Mouse (Mus musculus) lung, postnatal 0 days (tissue): ENCODE data around the gene Polr3b. TPM values are rescaled to one million over a fixed set of nuclear protein-coding genes. Genes with fewer than 3 reads are reported as not detected.
A peak's percentile ranks its signal among the peaks of the same experiment; 100 is the strongest.

Source experiments
- ATAC-seq: fragments of 200-750 bp; cut with Nextera tagmentation; 2 replicates; pipeline ENCODE4 v1.8.0; 2017; ENCODE audit warnings: moderate library complexity
- DNase-seq: peaks from one replicate; pipeline ENCODE4 v3.0.0-alpha.2; 2016; ENCODE audit warnings: low spot score
- H3K27ac ChIP-seq: fragments of 300-500 bp; sonication (generic); 2 replicates; pipeline ENCODE4 v1.5.1; 2014; ENCODE audit warnings: antibody characterized with exemption, mild to moderate bottlenecking, low read length, mixed read lengths
- H3K27me3 ChIP-seq: fragments of 300-500 bp; sonication (generic); replicated peaks from 2 replicates; pipeline ENCODE4 v1.6.1; 2014; ENCODE audit warnings: low read length, mixed read lengths; ENCODE audit not compliant: insufficient read depth
- H3K36me3 ChIP-seq: fragments of 300-500 bp; sonication (generic); 2 replicates; pipeline ENCODE4 v1.6.1; 2014; ENCODE audit warnings: low read length, mixed read lengths; ENCODE audit not compliant: insufficient read depth
- H3K4me1 ChIP-seq: fragments of 300-500 bp; sonication (generic); 2 replicates; pipeline ENCODE4 v1.6.1; 2014; ENCODE audit warnings: antibody characterized with exemption, low read depth, low read length, mixed read lengths; ENCODE audit not compliant: insufficient read depth
- H3K4me2 ChIP-seq: fragments of 300-500 bp; sonication (generic); replicated peaks from 2 replicates; pipeline ENCODE4 v1.6.1; 2014; ENCODE audit warnings: low read depth, mild to moderate bottlenecking, low read length, moderate library complexity, mixed read lengths
- H3K4me3 ChIP-seq: fragments of 300-500 bp; sonication (generic); 2 replicates; pipeline ENCODE4 v1.5.1; 2014; ENCODE audit warnings: low read depth, low read length
- H3K9ac ChIP-seq: fragments of 300-500 bp; sonication (generic); replicated peaks from 2 replicates; pipeline ENCODE4 v1.6.1; 2014; ENCODE audit warnings: low read depth, mild to moderate bottlenecking
- H3K9me3 ChIP-seq: fragments of 300-500 bp; sonication (generic); 2 replicates; pipeline ENCODE4 v1.6.1; 2016; ENCODE audit warnings: low read length, mixed read lengths
- CTCF ChIP-seq: IDR thresholded peaks from 2 replicates; pipeline ENCODE4 v1.5.1; 2016; ENCODE audit warnings: antibody characterized with exemption, mild to moderate bottlenecking
- EP300 ChIP-seq: IDR thresholded peaks from 2 replicates; pipeline ENCODE4 v1.6.1; 2016; ENCODE audit warnings: antibody characterized with exemption, mild to moderate bottlenecking, control low read depth
- WGBS: fragments of 180-500 bp; shearing (Covaris S2); extraction: QIAGEN DNeasy Blood & Tissue Kit; methylation state at CpG from one replicate; pipeline ENCODE4 v1.1.7; 2014; 5-methylcytosine and 5-hydroxymethylcytosine counted together
- polyA plus RNA-seq: library from polyadenylated mRNA; unstranded; fragments of >200 nt; fragmentation: Nextera tagmentation; extraction: Ambion mirVana; gene quantifications from 2 replicates; pipeline ENCODE4 v1.2.1, GENCODE M21; 2015

The Polr3b gene
- polyA plus RNA-seq, 1 experiment from 2014 or later, result 6.2 TPM

- H3K4me2 ChIP-seq, result no peak overlapping the region
- ATAC-seq, result no peak
- H3K27me3 ChIP-seq, result no peaks in the 10 kb centered on the region
- WGBS, result 73% methylated on average over 8 of the region's 8 CpGs
- H3K27ac ChIP-seq, result no peak overlapping the region
- H3K9me3 ChIP-seq, result no peaks in the 10 kb centered on the region
- peaks cover 19% of the 10 kb centered on the region; the same call in 1 of the 2 replicates for H3K36me3 ChIP-seq
- no peak for DNase-seq
- TF ChIP-seq EP300, result no peak
- TF ChIP-seq CTCF, result no peak
- H3K9ac ChIP-seq, result no peak overlapping the region
- no peak overlapping the region for H3K4me3 ChIP-seq
- H3K4me1 ChIP-seq, result peaks cover 4% of the 10 kb centered on the region; the same call in 1 of the 2 replicates
Measured at GRCm38 (mm10) chr10:84613366-84613765, 8.7 kb upstream of the Polr3b start.

- no peak overlapping the region for H3K27ac ChIP-seq
- no peaks in the 10 kb centered on the region for H3K27me3 ChIP-seq
- DNase-seq, result no peak
- no peak for ATAC-seq
- no peak overlapping the region for H3K4me3 ChIP-seq
- H3K4me1 ChIP-seq, result peaks cover 4% of the 10 kb centered on the region; the same call in 1 of the 2 replicates
- no peak for TF ChIP-seq CTCF
- no peak overlapping the region for H3K4me2 ChIP-seq
- WGBS, result 70% methylated on average over 3 of the region's 3 CpGs
- no peak overlapping the region for H3K9ac ChIP-seq
- H3K36me3 ChIP-seq, result peaks cover 16% of the 10 kb centered on the region; the same call in 1 of the 2 replicates
- H3K9me3 ChIP-seq, result no peaks in the 10 kb centered on the region
Measured at GRCm38 (mm10) chr10:84615076-84615475, 7.0 kb upstream of the Polr3b start.

GRCm38 (mm10) chr10:84631182-84631581, 9.1 kb downstream of the Polr3b start:
- H3K4me1 ChIP-seq, result no peaks in the 10 kb centered on the region
- no peak overlapping the region for H3K4me2 ChIP-seq
- no peaks in the 10 kb centered on the region for H3K9me3 ChIP-seq
- peaks cover 11% of the 10 kb centered on the region for H3K36me3 ChIP-seq
- ATAC-seq (no peak), DNase-seq (peak; percentile 56)
- H3K27ac ChIP-seq, result no peak overlapping the region
- H3K4me3 ChIP-seq, result no peak overlapping the region
- WGBS, result 63% methylated on average over 5 of the region's 5 CpGs
- TF ChIP-seq EP300, result no peak
- TF ChIP-seq CTCF, result peak; percentile 68
- H3K27me3 ChIP-seq, result no peaks in the 10 kb centered on the region
- H3K9ac ChIP-seq, result no peak overlapping the region

- no peaks in the 10 kb centered on the region for H3K27me3 ChIP-seq
- 94% methylated on average over 4 of the region's 4 CpGs for WGBS
- H3K9ac ChIP-seq, result no peak overlapping the region
- ATAC-seq, result no peak
- H3K4me1 ChIP-seq, result no peaks in the 10 kb centered on the region
- H3K4me3 ChIP-seq, result no peak overlapping the region
- H3K9me3 ChIP-seq, result no peaks in the 10 kb centered on the region
- H3K36me3 ChIP-seq, result peaks cover 11% of the 10 kb centered on the region
- DNase-seq, result no peak
- no peak overlapping the region for H3K4me2 ChIP-seq
- TF ChIP-seq EP300 (no peak), CTCF (no peak)
- no peak overlapping the region for H3K27ac ChIP-seq
Measured at GRCm38 (mm10) chr10:84632005-84632404, 9.9 kb downstream of the Polr3b start.

- Histone ChIP-seq H3K27ac (no peak overlapping the region), H3K27me3 (no peaks in the 10 kb centered on the region), H3K9ac (no peak overlapping the region), H3K9me3 (no peaks in the 10 kb centered on the region), H3K4me2 (no peak overlapping the region), H3K36me3 (peaks cover 12% of the 10 kb centered on the region), H3K4me1 (no peaks in the 10 kb centered on the region), H3K4me3 (no peak overlapping the region)
- no peak for DNase-seq
- ATAC-seq, result no peak
- WGBS, result 90% methylated on average over 10 of the region's 10 CpGs
- TF ChIP-seq CTCF (no peak), EP300 (no peak)
Measured at GRCm38 (mm10) chr10:84636656-84637055, 14.6 kb downstream of the Polr3b start.

GRCm38 (mm10) chr10:84638382-84638781, 16.3 kb downstream of the Polr3b start:
- WGBS, result 85% methylated on average over 4 of the region's 4 CpGs
- DNase-seq (no peak), ATAC-seq (no peak)
- Histone ChIP-seq H3K27me3 (no peaks in the 10 kb centered on the region), H3K9me3 (no peaks in the 10 kb centered on the region), H3K9ac (no peak overlapping the region), H3K27ac (no peak overlapping the region), H3K4me1 (no peaks in the 10 kb centered on the region), H3K36me3 (0 out of 2 replicates have a peak, but pooled peaks cover 5% of the 10 kb centered on the region), H3K4me2 (no peak overlapping the region), H3K4me3 (no peak overlapping the region)
- no peak for TF ChIP-seq CTCF
- TF ChIP-seq EP300, result no peak
